Mouse (Mus musculus) G1E (cell line): ENCODE measurements at regions not wholly inside any gene's neighbourhood (a gene's known extent, or its start where the extent isn't known, plus 50 kb on each side); places are given as distances from the start of the nearest gene placed in this dataset.

Experiments
- ATAC-seq: 2 replicates; pipeline ENCODE4 v1.8.0; 2016; ENCODE audit warnings: mild to moderate bottlenecking; ENCODE audit not compliant: insufficient number of reproducible peaks, poor library complexity, low FRiP score, severe bottlenecking; ENCODE audit errors: extremely low read depth
- DNase-seq: peaks from one replicate; pipeline ENCODE4 v3.0.0; 2012; ENCODE audit warnings: low spot score
- H3K27me3 ChIP-seq: 2 replicates; pipeline ENCODE4 v1.6.1; 2012; ENCODE audit warnings: mild to moderate bottlenecking, low read length, inconsistent platforms; ENCODE audit not compliant: insufficient read depth
- H3K36me3 ChIP-seq: replicated peaks from 2 replicates; pipeline ENCODE3; 2012; ENCODE audit warnings: mild to moderate bottlenecking, inconsistent platforms
- H3K4me1 ChIP-seq: 2 replicates; pipeline ENCODE4 v1.6.1; 2012; ENCODE audit warnings: low read depth, low read length, inconsistent platforms, mixed read lengths; ENCODE audit not compliant: insufficient read depth
- H3K4me3 ChIP-seq: 2 replicates; pipeline ENCODE4 v1.5.1; 2012; ENCODE audit warnings: low read depth, mild to moderate bottlenecking, inconsistent platforms, low read length, moderate library complexity, mixed read lengths
- H3K9me3 ChIP-seq: replicated peaks from 2 replicates; pipeline ENCODE4 v1.6.1; 2012; ENCODE audit warnings: inconsistent platforms
- CTCF ChIP-seq: IDR thresholded peaks from 2 replicates; pipeline ENCODE4 v1.5.1; 2012; ENCODE audit warnings: low read depth, low read length, inconsistent platforms, mixed read lengths
- GATA1 ChIP-seq: IDR thresholded peaks from 2 replicates; pipeline ENCODE4 v1.6.1; 2012; ENCODE audit warnings: borderline replicate concordance, low read length, inconsistent platforms, mixed read lengths
- GATA2 ChIP-seq: IDR thresholded peaks from 2 replicates; pipeline ENCODE4 v1.6.1; 2012; ENCODE audit warnings: low read depth, low read length, inconsistent platforms, borderline replicate concordance
- POLR2AphosphoS5 ChIP-seq: IDR thresholded peaks from 2 replicates; pipeline ENCODE4 v1.6.1; 2012; ENCODE audit warnings: low read depth, low read length, inconsistent platforms; ENCODE audit not compliant: insufficient replicate concordance
- TAL1 ChIP-seq: conservative IDR thresholded peaks from 2 replicates; pipeline ENCODE4 v1.6.1; 2012; ENCODE audit warnings: low read depth, low read length, inconsistent platforms, mixed read lengths

DNA sequence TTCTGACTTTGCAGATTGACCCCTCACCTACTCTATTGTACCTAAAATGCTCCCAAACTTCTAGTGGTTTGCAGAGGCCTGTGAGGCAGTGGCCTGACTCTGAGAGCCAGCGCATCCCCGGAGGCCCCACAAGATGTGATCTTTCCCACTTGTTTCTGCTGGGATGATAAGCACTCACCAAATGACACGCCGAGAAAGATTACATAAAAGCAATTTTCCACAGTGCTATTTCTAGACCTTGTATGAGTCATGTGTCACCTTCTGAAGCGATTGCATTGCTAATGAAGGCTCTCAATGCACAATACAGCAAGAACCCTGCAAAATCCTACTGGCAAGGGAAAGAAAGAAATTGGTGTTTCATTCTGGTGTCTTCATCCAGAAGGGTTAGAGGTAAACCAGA, 97.8 kb upstream of the Cd180 start:
- Histone ChIP-seq H3K27me3 (no peaks in the 10 kb centered on the region), H3K4me3 (no peak overlapping the region), H3K36me3 (no peaks in the 10 kb centered on the region), H3K9me3 (no peaks in the 10 kb centered on the region), H3K4me1 (no peaks in the 10 kb centered on the region)
- DNase-seq (no peak), ATAC-seq (no peak)
- TF ChIP-seq POLR2AphosphoS5 (no peak), TAL1 (no peak), CTCF (no peak), GATA2 (no peak), GATA1 (no peak)

GRCm38 (mm10) chr13:102596101-102596500, 97.3 kb upstream of the Cd180 start:
- no peaks in the 10 kb centered on the region for H3K36me3 ChIP-seq
- ATAC-seq (no peak), DNase-seq (no peak)
- H3K4me1 ChIP-seq: no peaks in the 10 kb centered on the region
- H3K9me3 ChIP-seq: no peaks in the 10 kb centered on the region
- H3K4me3 ChIP-seq: no peak overlapping the region
- TF ChIP-seq POLR2AphosphoS5 (no peak), CTCF (no peak), TAL1 (no peak), GATA2 (no peak), GATA1 (no peak)
- H3K27me3 ChIP-seq: no peaks in the 10 kb centered on the region

- no peaks in the 10 kb centered on the region for H3K36me3 ChIP-seq
Observed at GRCm38 (mm10) chr13:102598181-102598580, 95.2 kb upstream of the Cd180 start.

GRCm38 (mm10) chr13:102599602-102600001, 93.8 kb upstream of the Cd180 start:
- no peak for ATAC-seq
- TF ChIP-seq TAL1 (no peak), GATA1 (no peak), CTCF (no peak)
- Histone ChIP-seq H3K4me1 (no peaks in the 10 kb centered on the region), H3K27me3 (no peaks in the 10 kb centered on the region), H3K9me3 (no peaks in the 10 kb centered on the region), H3K4me3 (no peak overlapping the region), H3K36me3 (no peaks in the 10 kb centered on the region)
- no peak for DNase-seq

More at GRCm38 (mm10) chr13:102598181-102598580, 95.2 kb upstream of the Cd180 start:
- ATAC-seq: no peak
- no peak for DNase-seq
- Histone ChIP-seq H3K4me1 (no peaks in the 10 kb centered on the region), H3K27me3 (no peaks in the 10 kb centered on the region), H3K4me3 (no peak overlapping the region), H3K9me3 (no peaks in the 10 kb centered on the region)
- TF ChIP-seq GATA2 (no peak), POLR2AphosphoS5 (no peak)

DNA sequence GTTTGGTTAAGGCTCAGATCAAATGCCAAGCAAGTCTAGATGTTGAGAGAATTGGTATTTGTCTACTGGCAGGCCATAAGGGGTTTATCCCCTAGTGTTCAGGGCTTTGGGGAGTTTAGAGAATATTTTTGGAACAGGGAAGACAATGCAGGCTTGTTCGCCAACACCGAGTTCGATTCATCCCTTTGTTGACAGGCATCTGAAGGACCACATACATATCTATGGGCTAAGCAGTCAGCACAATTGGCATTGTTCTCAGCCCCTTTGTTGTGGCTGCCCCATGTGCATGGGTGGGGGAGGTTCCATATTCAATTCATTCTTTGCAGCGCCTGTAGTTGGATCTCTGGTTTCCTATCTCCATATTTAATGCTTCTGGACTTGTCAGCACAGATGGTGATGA, 93.3 kb upstream of the Cd180 start:
- TF ChIP-seq GATA1 (no peak), POLR2AphosphoS5 (no peak), GATA2 (no peak), TAL1 (no peak), CTCF (no peak)
- ATAC-seq: no peak
- no peaks in the 10 kb centered on the region for H3K36me3 ChIP-seq

DNA sequence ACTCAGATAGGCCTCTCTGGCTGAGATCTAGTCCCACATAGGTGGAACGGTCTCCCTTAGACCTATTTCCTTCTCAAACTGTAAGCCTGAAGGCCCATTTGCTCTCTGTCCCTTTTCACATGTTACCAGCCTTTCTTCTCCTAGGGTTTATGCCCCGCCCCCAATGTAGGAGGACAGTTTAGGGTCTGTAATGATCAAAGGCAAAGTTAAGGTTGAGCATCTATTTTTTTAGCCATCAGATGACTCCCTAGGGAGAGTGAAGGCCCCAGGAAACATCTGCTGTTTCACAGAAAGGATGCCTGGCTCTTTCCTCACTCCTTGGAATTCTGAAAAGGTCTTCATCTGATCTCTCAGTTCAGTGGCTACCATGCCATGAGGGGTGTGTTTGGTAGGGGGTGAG, 68.9 kb upstream of the Cd180 start:
- H3K27me3 ChIP-seq: peaks cover 4% of the 10 kb centered on the region; the same call in 1 of the 2 replicates
- no peak overlapping the region for H3K4me3 ChIP-seq
- no peaks in the 10 kb centered on the region for H3K9me3 ChIP-seq
- H3K36me3 ChIP-seq: no peaks in the 10 kb centered on the region
- H3K4me1 ChIP-seq: no peaks in the 10 kb centered on the region
- ATAC-seq: no peak
- DNase-seq: no peak
- TF ChIP-seq TAL1 (no peak), GATA2 (no peak), CTCF (no peak), GATA1 (no peak)

More for the DNA sequence above, 93.3 kb upstream of the Cd180 start:
- DNase-seq: no peak
- Histone ChIP-seq H3K27me3 (no peaks in the 10 kb centered on the region), H3K4me3 (no peak overlapping the region), H3K9me3 (no peaks in the 10 kb centered on the region), H3K4me1 (no peaks in the 10 kb centered on the region)
